Mouse (Mus musculus): ENCODE measurements around the gene Gbx1. TPM values are rescaled to one million over a fixed set of nuclear protein-coding genes. Genes with fewer than 3 reads are reported as not detected.

Gene Gbx1
- polyA plus RNA-seq, 1 experiment from 2014 or later, result 0.04 TPM

DNA sequence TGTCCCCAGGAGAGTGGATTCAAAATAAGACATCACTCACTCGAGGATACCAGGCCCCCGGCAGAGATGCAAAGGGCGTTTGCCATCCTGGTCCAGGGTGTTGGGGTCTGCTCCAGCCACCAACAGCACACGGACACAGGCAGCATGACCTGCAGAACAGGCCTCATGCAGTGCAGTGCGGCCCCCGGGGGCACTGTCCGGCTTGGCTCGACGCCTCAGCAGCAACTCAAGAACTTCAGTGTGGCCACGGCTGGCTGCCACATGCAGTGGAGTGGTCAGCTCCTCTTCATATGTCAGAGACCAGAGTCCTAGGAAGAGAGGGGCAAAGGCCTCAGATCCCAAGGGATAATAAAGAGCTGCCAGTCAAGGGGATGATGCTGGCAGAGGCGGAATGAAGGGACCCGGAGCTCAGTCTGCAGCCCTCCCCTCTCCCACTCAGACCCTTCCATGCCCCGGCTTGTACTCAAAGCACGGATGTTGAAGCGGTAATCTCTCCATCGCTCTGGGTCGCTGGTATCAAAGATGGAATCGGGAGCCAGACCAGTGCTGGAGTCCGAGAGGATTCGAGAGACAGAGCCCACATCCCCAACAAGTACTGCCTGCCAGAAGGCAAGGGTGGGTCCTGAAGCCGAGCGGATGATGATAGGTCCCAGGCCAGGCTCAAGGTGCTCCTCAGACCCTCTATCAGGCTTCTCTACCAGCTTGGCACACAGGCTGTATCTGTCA is 12.7 kb upstream of the Gbx1 start:
- Histone ChIP-seq H3K9ac (no peak overlapping the region), H3K27ac (0 out of 2 replicates have a peak overlapping the region, but pooled peaks have one; percentile 16), H3K4me2 (peak overlapping the region; percentile 60), H3K36me3 (no peaks in the 10 kb centered on the region), H3K4me1 (peaks cover 22% of the 10 kb centered on the region), H3K9me3 (replicated peaks) (no peaks in the 10 kb centered on the region), H3K4me3 (replicated peaks) (no peak overlapping the region), H3K27me3 (peaks cover 41% of the 10 kb centered on the region)
- ATAC-seq (replicated peaks; ENCODE audit: low FRiP score), result no peak
- 75% methylated on average over 22 of the region's 22 CpGs for WGBS

DNA sequence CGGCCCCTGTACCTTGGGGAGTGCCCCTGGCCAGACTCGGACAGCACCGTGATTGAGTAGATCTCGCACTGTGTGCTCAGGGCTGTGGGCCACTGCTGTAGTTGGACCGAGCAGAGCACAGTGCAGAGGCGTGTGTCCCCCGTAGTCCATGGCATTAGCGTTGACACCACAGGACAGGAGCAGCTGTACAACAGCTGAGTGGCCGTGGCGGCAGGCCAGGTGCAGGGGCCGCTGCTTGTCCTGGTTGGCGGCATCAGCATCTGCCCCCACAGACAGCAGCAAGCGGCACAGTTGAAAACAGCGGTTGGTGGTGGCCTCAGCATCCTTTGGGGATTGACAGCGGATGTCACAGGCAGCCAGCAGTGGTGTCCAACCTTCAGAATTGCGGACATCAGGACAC is 10.6 kb upstream of the Gbx1 start:
- 62% methylated on average over 16 of the region's 16 CpGs for WGBS

DNA sequence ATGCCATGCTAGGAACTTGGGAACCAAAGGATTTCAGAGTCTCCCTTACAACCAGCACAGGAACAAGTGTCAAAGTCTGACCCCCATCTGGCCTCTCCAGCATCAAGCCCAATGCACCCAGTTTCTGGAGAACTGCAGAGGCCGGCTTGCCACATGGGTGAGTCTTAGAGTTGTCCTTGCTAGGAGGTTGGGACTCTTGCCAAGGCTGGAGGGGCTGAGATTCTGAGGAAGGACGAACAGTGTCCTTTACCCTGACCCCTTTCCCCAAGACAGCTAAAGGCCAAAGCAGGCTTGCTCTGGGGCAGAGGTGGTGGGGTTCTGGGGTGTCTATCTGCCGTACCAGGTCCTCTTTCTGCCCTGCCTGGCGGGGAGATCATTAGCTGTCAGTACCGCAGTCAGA is 9.5 kb upstream of the Gbx1 start:
- Histone ChIP-seq H3K9me3 (replicated peaks) (no peaks in the 10 kb centered on the region), H3K36me3 (no peaks in the 10 kb centered on the region), H3K9ac (no peak overlapping the region), H3K27me3 (peaks cover 61% of the 10 kb centered on the region), H3K27ac (no peak overlapping the region), H3K4me3 (replicated peaks) (no peak overlapping the region), H3K4me1 (peaks cover 22% of the 10 kb centered on the region), H3K4me2 (no peak overlapping the region)
- WGBS, result 72% methylated on average over 5 of the region's 5 CpGs
- no peak for ATAC-seq (replicated peaks; ENCODE audit: low FRiP score)

More for the DNA sequence above, 10.6 kb upstream of the Gbx1 start:
- Histone ChIP-seq H3K9ac (no peak overlapping the region), H3K36me3 (no peaks in the 10 kb centered on the region), H3K9me3 (replicated peaks) (no peaks in the 10 kb centered on the region), H3K27ac (no peak overlapping the region), H3K4me1 (peaks cover 22% of the 10 kb centered on the region), H3K4me2 (no peak overlapping the region), H3K27me3 (peaks cover 59% of the 10 kb centered on the region), H3K4me3 (replicated peaks) (no peak overlapping the region)
- ATAC-seq (replicated peaks; ENCODE audit: low FRiP score), result no peak

DNA sequence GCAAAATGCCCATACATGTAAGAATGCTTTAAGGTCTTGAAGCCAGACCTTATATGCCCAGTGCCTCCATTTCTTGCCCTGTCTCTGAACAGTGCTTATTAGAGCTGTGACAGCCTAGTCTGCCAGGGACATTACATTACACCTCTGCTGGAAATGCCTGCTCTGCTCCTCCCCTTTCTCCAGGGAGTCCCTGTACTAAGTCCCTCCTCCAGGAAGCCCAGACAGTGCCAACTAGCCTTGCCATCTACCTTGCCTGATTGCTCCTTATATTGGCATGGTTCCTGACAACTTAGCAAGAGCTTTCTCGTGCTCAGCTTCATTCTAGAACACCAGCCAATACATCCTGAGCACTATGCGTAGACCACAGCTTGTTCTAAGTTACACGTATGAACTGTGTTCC is 8.7 kb upstream of the Gbx1 start:
- H3K36me3 ChIP-seq, result no peaks in the 10 kb centered on the region
- H3K4me1 ChIP-seq, result peaks cover 14% of the 10 kb centered on the region
- H3K4me3 ChIP-seq (replicated peaks), result no peak overlapping the region
- H3K4me2 ChIP-seq, result no peak overlapping the region
- 86% methylated on average over 3 of the region's 3 CpGs for WGBS
- H3K27me3 ChIP-seq, result peaks cover 67% of the 10 kb centered on the region
- H3K9ac ChIP-seq, result no peak overlapping the region
- no peaks in the 10 kb centered on the region for H3K9me3 ChIP-seq (replicated peaks)
- ATAC-seq (replicated peaks; ENCODE audit: low FRiP score), result no peak
- no peak overlapping the region for H3K27ac ChIP-seq

DNA sequence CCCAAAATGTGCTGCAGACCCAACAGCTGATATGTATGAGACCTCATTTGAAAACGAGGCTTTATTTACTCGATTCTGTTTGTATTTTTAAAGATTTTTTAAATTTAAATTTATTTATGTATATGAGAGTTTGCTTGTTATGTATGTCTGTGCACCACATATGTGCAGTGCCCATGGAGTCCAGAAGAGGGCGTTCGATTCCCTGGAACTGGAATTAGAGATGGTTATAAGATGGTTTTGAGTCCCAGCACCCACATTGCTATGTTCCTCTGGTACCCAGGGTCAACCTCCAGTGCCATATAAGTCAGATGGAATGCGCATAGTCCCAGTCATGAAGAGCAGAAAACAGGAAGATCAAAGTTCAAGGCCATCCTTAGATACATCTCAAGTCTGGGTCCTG is 7.3 kb upstream of the Gbx1 start:
- H3K27ac ChIP-seq, result no peak overlapping the region
- H3K4me2 ChIP-seq, result no peak overlapping the region
- 54% methylated on average over 5 of the region's 5 CpGs for WGBS
- H3K36me3 ChIP-seq, result no peaks in the 10 kb centered on the region
- H3K4me1 ChIP-seq, result peaks cover 2% of the 10 kb centered on the region
- no peak overlapping the region for H3K9ac ChIP-seq
- H3K27me3 ChIP-seq, result peaks cover 76% of the 10 kb centered on the region
- no peaks in the 10 kb centered on the region for H3K9me3 ChIP-seq (replicated peaks)
- ATAC-seq (replicated peaks; ENCODE audit: low FRiP score), result no peak
- H3K4me3 ChIP-seq (replicated peaks), result no peak overlapping the region

DNA sequence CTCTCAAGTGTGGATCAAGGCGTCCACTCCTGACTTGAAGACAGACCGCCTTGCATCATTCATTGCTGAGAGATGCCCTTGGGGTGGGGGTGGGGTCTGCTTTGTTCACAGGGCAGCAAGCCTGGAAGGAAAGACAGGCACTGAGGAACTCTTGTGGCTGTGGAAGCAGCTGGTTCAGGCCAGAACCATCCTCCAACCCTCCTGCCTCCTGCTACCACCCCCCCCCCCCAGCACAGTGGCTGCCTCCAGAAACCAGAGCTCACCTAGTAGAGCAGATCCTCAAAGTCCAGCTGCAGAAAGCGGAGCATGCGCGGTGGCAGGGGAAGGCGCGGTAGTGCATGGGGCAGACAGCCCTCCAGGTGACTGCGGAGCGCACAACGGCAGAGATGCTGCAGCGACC is 6.4 kb upstream of the Gbx1 start:
- Histone ChIP-seq H3K36me3 (no peaks in the 10 kb centered on the region), H3K4me2 (no peak overlapping the region), H3K9me3 (replicated peaks) (no peaks in the 10 kb centered on the region), H3K27me3 (peaks cover 81% of the 10 kb centered on the region), H3K27ac (no peak overlapping the region), H3K4me3 (replicated peaks) (no peak overlapping the region), H3K9ac (no peak overlapping the region), H3K4me1 (peaks cover 2% of the 10 kb centered on the region)
- WGBS, result 59% methylated on average over 11 of the region's 11 CpGs
- no peak for ATAC-seq (replicated peaks; ENCODE audit: low FRiP score)

DNA sequence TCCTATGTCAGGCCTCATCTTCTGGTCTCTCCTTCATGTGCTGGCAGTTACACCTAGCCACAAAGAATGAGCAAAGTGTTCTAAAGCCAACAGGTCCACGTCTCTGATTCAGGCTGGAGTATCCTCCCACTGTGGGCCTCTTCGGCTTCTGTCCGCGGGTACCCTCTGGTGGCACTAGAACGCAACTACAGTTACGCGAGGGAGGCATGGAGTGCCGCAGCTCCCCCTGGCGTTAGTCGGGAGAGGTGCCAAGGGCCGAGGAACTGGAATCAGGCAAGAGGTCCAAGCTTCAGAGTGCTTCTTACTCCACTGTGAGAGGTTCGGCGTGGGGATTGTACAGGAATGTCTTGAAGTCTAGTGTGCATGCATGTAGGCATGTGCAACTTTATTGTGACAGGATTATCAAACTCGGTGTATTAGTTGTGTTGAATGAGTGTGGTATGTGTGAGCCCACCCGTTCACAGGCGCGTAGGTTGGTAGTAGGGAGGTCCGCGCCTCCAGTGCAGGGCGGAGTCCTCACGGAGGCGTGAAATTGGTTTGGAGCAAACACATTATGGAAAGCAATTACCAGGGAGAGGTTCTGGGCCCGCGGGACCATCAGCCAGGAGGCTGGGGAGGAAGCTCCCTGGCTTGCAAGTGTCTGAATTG is 3.2 kb upstream of the Gbx1 start:
- WGBS, result 9% methylated on average over 24 of the region's 24 CpGs
- Histone ChIP-seq H3K4me3 (replicated peaks) (no peak overlapping the region), H3K27me3 (peaks cover 92% of the 10 kb centered on the region), H3K27ac (no peak overlapping the region), H3K9me3 (replicated peaks) (no peaks in the 10 kb centered on the region), H3K9ac (no peak overlapping the region), H3K36me3 (no peaks in the 10 kb centered on the region), H3K4me1 (peaks cover 17% of the 10 kb centered on the region), H3K4me2 (peak overlapping the region; percentile 37)
- peak; percentile 64 for ATAC-seq (replicated peaks; ENCODE audit: low FRiP score)

DNA sequence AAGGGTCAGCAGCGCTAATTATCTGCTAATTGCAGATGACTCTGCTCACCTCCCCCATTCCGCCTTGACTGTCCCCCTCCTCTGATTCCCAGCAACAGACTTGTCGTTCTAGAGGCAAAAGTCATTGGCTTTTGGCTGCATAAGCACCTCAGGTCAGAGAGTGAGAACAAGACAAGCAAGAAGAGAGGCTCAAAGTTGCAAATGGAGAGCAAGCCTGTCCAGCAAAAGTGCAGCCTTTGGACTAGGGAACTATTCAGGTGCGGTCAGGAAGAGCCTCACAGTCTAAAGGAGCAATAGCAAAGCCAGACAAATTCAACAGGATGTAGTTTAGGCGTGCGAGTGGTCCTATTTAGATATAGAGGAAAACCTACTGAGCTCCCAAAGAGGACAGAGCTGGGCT is 778 bp upstream of the Gbx1 start:
- Histone ChIP-seq H3K27me3 (peaks cover 97% of the 10 kb centered on the region), H3K4me2 (no peak overlapping the region), H3K9me3 (replicated peaks) (no peaks in the 10 kb centered on the region), H3K27ac (no peak overlapping the region), H3K4me1 (peaks cover 19% of the 10 kb centered on the region), H3K9ac (no peak overlapping the region), H3K36me3 (no peaks in the 10 kb centered on the region), H3K4me3 (replicated peaks) (no peak overlapping the region)
- WGBS, result 14% methylated on average over 6 of the region's 6 CpGs
- no peak for ATAC-seq (replicated peaks; ENCODE audit: low FRiP score)

DNA sequence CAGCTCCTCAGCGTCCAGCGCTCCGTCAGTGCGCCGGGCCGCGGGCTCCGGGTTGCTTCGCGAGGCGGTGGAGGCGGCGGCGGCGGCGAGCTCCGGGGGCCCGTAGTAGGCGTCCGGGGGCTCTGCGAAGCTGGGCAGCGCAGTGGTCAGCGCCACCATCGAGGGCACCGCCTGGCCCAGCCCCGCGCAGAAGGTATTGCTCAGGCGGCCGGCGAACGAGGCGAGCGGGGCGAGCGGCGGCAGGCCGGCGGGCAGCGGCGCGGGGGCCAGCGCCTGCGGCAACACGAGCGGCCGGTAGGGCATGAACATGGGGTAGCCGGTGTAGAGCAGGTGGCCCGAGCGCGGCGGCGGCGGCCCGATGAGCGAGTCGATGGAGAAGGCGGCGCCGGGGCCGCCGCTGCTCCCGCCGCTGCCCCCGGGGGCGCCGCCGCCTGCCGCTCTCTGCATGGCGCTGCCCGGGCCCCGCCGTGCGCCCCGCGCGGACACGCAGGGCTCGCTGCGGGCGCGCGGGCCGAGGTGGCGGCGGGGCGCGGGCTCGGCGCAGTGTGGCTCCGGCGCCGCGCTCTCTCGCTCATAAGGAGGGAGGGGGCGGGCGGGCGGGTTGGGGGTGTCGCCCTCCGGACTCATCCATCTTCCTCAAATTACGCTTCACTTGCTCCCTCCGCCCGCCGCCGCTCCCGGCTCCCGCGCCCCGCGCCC is 663 bp downstream of the Gbx1 start:
- Histone ChIP-seq H3K9me3 (replicated peaks) (no peaks in the 10 kb centered on the region), H3K4me1 (peaks cover 19% of the 10 kb centered on the region), H3K27me3 (peaks cover 97% of the 10 kb centered on the region), H3K36me3 (no peaks in the 10 kb centered on the region), H3K9ac (peak overlapping the region; percentile 26; the same call in 1 of the 2 replicates), H3K4me3 (replicated peaks) (peak overlapping the region; percentile 45), H3K4me2 (peak overlapping the region; percentile 85), H3K27ac (no peak overlapping the region)
- no peak; the same call in 1 of the 2 replicates for ATAC-seq (replicated peaks; ENCODE audit: low FRiP score)
- 1% methylated on average over 69 of the region's 109 CpGs for WGBS

DNA sequence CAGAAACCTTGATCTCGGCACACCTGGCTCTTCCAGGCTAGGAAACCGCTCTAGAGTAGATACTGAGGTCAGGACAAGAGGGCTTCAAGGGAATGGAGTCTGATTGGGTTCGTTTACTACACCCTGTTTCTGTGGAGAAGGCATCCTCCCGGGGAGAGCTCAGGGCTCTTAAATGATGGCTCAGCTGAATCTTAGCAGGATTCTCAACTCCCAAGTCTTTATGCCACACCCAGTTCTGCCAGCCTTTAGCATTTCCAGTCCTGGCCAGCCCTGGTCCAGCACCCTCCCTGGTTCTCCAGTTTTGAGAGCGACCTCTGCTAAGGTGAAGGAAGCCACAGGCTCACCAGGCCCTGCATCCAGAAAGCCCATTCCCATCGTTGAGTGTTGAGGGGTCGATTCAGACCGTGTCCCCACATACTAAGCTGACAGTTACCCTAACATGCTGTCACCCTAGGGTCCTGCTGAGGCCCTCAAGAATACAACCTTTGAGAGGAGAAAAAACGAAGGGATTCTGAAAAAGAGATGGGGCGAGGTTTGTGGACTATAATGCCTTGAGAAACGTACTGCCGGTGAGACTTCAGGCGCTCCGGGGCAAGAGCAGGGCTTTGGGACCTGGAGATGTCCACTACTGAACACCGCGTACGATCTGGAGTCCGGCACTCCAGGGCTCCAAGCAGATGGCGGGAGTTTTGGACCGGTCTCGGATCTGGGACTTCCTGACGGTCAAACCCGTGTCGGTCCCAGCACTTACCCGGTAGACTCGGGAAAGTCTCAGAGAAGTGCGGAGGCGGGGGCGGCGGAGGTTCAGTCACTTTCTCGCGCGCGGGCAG is 1.4 kb downstream of the Gbx1 start:
- no peak for ATAC-seq (replicated peaks; ENCODE audit: low FRiP score)
- peaks cover 19% of the 10 kb centered on the region for H3K4me1 ChIP-seq
- peaks cover 92% of the 10 kb centered on the region for H3K27me3 ChIP-seq
- no peak overlapping the region for H3K9ac ChIP-seq
- H3K4me2 ChIP-seq, result peak overlapping the region; percentile 85
- no peaks in the 10 kb centered on the region for H3K9me3 ChIP-seq (replicated peaks)
- H3K36me3 ChIP-seq, result no peaks in the 10 kb centered on the region
- H3K4me3 ChIP-seq (replicated peaks), result peak overlapping the region; percentile 45
- WGBS, result 4% methylated on average over 34 of the region's 34 CpGs
- H3K27ac ChIP-seq, result no peak overlapping the region

DNA sequence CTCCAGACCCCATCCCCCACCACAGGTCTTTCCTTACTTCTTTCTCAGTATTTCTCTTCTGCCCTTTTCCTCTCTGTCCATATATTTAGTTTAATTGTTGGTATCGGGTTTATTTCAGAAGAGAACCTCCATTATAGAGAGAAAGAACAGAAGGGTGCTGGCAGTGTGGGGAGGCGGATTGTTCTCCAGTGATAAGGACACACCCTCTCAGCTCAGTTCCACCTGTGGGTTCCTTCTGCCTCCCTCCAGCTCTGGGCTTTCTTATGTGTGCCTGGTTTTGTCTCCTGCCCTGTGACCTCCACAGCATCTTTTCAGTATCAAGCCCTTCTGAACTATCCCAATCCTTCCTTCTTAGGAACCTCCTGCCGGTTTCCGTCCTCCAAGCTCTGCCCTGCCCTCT is 2.5 kb downstream of the Gbx1 start:
- Histone ChIP-seq H3K36me3 (no peaks in the 10 kb centered on the region), H3K4me1 (peaks cover 17% of the 10 kb centered on the region), H3K9ac (no peak overlapping the region), H3K4me2 (no peak overlapping the region), H3K4me3 (replicated peaks) (no peak overlapping the region), H3K27ac (no peak overlapping the region), H3K9me3 (replicated peaks) (no peaks in the 10 kb centered on the region), H3K27me3 (peaks cover 94% of the 10 kb centered on the region)
- no peak for ATAC-seq (replicated peaks; ENCODE audit: low FRiP score)
- WGBS, result 13% methylated on average over 4 of the region's 4 CpGs

All from kidney, embryonic 15.5 days (tissue).